Mouse (Mus musculus): Measurements from ENCODE around the gene Fyco1. TPM values are rescaled to one million over a fixed set of nuclear protein-coding genes. Genes with fewer than 3 reads are reported as not detected.
"Not testable (repeated sequence)": the region's sequence is repeated elsewhere in the genome, so short reads cannot be mapped to it uniquely, and the experiment has no call there.

Fyco1 gene
- polyA plus RNA-seq, 1 experiment from 2014 or later = 7.3 TPM

GRCm38 (mm10) chr9:123808583-123808982 lies 43.1 kb downstream of the Fyco1 start:
- Histone ChIP-seq H3K4me1 (ENCODE audit: control insufficient read depth, insufficient read depth, low read length) (no peaks in the 10 kb centered on the region), H3K4me3 (ENCODE audit: low read depth, low read length) (no peak overlapping the region), H3K9me3 (ENCODE audit: control insufficient read depth, low read length) (no peaks in the 10 kb centered on the region), H3K36me3 (ENCODE audit: control insufficient read depth, insufficient read depth, low read length) (peaks cover 3% of the 10 kb centered on the region; the same call in 1 of the 2 replicates), H3K4me2 (ENCODE audit: low read depth, severe bottlenecking) (no peak overlapping the region), H3K27me3 (ENCODE audit: control insufficient read depth, insufficient read depth, low read length) (no peaks in the 10 kb centered on the region), H3K27ac (replicated peaks; ENCODE audit: low read depth, low read length) (no peak overlapping the region), H3K9ac (ENCODE audit: low read length) (no peak overlapping the region)
- no peak for ATAC-seq (ENCODE audit: insufficient number of reproducible peaks, low FRiP score, low TSS enrichment, low read depth)
- DNase-seq (ENCODE audit: low spot score) = no peak
- WGBS = 76% methylated on average over 7 of the region's 7 CpGs

- H3K27ac ChIP-seq (replicated peaks; ENCODE audit: low read depth, low read length) = no peak within 1 kb of the TSS
- H3K9me3 ChIP-seq (ENCODE audit: control insufficient read depth, low read length) = no peaks in the 10 kb centered on the region
- DNase-seq (ENCODE audit: low spot score) (no peak), ATAC-seq (ENCODE audit: insufficient number of reproducible peaks, low FRiP score, low TSS enrichment, low read depth) (no peak)
- WGBS = 88% methylated on average over 5 of the region's 5 CpGs
- H3K4me1 ChIP-seq (ENCODE audit: control insufficient read depth, insufficient read depth, low read length) = no peaks in the 10 kb centered on the region
- H3K4me3 ChIP-seq (ENCODE audit: low read depth, low read length) = no peak within 1 kb of the TSS
- no peaks in the 10 kb centered on the region for H3K27me3 ChIP-seq (ENCODE audit: control insufficient read depth, insufficient read depth, low read length)
- H3K4me2 ChIP-seq (ENCODE audit: low read depth, severe bottlenecking) = no peak within 1 kb of the TSS
- H3K9ac ChIP-seq (ENCODE audit: low read length) = no peak within 1 kb of the TSS
- peaks cover 4% of the 10 kb centered on the region; the same call in 1 of the 2 replicates for H3K36me3 ChIP-seq (ENCODE audit: control insufficient read depth, insufficient read depth, low read length)
These were observed 45.4 kb downstream of the Fyco1 start, which contains the start of gene Cxcr6 for GRCm38 (mm10) chr9:123806267-123806666. Cxcr6 (plus strand) TSS chr9:123806475.

GRCm38 (mm10) chr9:123805241-123805640 lies 46.5 kb downstream of the Fyco1 start:
- DNase-seq (ENCODE audit: low spot score) = no peak
- WGBS = 93% methylated on average over 2 of the region's 2 CpGs
- Histone ChIP-seq H3K4me3 (ENCODE audit: low read depth, low read length) (no peak overlapping the region), H3K36me3 (ENCODE audit: control insufficient read depth, insufficient read depth, low read length) (0 out of 2 replicates have a peak, but pooled peaks cover 2% of the 10 kb centered on the region), H3K27me3 (ENCODE audit: control insufficient read depth, insufficient read depth, low read length) (no peaks in the 10 kb centered on the region), H3K4me1 (ENCODE audit: control insufficient read depth, insufficient read depth, low read length) (no peaks in the 10 kb centered on the region), H3K4me2 (ENCODE audit: low read depth, severe bottlenecking) (no peak overlapping the region), H3K9me3 (ENCODE audit: control insufficient read depth, low read length) (no peaks in the 10 kb centered on the region), H3K9ac (ENCODE audit: low read length) (no peak overlapping the region), H3K27ac (replicated peaks; ENCODE audit: low read depth, low read length) (no peak overlapping the region)
- no peak for ATAC-seq (ENCODE audit: insufficient number of reproducible peaks, low FRiP score, low TSS enrichment, low read depth)

DNA sequence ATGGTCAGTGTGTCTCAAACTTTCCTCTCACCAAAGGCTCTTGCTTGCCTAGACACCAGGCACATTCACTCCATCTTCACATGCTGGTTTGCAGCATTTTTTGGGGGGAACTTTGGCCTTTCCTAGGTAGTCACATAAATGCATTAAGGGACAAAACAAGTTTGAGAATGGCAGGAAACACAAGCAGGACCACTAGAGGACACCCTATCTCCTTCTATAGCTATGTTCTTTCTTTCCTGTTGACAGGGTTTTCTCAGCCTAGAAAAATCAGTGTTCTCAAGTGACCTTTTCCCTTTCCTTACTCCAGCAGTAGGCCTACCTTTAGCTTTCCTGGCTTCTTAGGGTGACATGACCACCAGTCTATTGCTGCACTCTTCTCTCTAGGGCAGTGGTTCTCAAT lies 48.8 kb downstream of the Fyco1 start:
- H3K4me3 ChIP-seq (ENCODE audit: low read depth, low read length) = no peak overlapping the region
- H3K4me1 ChIP-seq (ENCODE audit: control insufficient read depth, insufficient read depth, low read length) = no peaks in the 10 kb centered on the region

GRCm38 (mm10) chr9:123802421-123802820 lies 49.3 kb downstream of the Fyco1 start:
- Histone ChIP-seq H3K27ac (replicated peaks; ENCODE audit: low read depth, low read length) (no peak overlapping the region), H3K4me1 (ENCODE audit: control insufficient read depth, insufficient read depth, low read length) (no peaks in the 10 kb centered on the region), H3K27me3 (ENCODE audit: control insufficient read depth, insufficient read depth, low read length) (no peaks in the 10 kb centered on the region), H3K9me3 (ENCODE audit: control insufficient read depth, low read length) (no peaks in the 10 kb centered on the region), H3K36me3 (ENCODE audit: control insufficient read depth, insufficient read depth, low read length) (0 out of 2 replicates have a peak, but pooled peaks cover 2% of the 10 kb centered on the region), H3K4me3 (ENCODE audit: low read depth, low read length) (no peak overlapping the region), H3K4me2 (ENCODE audit: low read depth, severe bottlenecking) (no peak overlapping the region), H3K9ac (ENCODE audit: low read length) (no peak overlapping the region)
- DNase-seq (ENCODE audit: low spot score) (no peak), ATAC-seq (ENCODE audit: insufficient number of reproducible peaks, low FRiP score, low TSS enrichment, low read depth) (no peak)
- 94% methylated on average over 2 of the region's 2 CpGs for WGBS

More for the DNA sequence above, 48.8 kb downstream of the Fyco1 start:
- DNase-seq (ENCODE audit: low spot score) = no peak
- Histone ChIP-seq H3K27me3 (ENCODE audit: control insufficient read depth, insufficient read depth, low read length) (no peaks in the 10 kb centered on the region), H3K9ac (ENCODE audit: low read length) (no peak overlapping the region), H3K36me3 (ENCODE audit: control insufficient read depth, insufficient read depth, low read length) (0 out of 2 replicates have a peak, but pooled peaks cover 2% of the 10 kb centered on the region), H3K4me2 (ENCODE audit: low read depth, severe bottlenecking) (no peak overlapping the region), H3K9me3 (ENCODE audit: control insufficient read depth, low read length) (no peaks in the 10 kb centered on the region), H3K27ac (replicated peaks; ENCODE audit: low read depth, low read length) (no peak overlapping the region)
- ATAC-seq (ENCODE audit: insufficient number of reproducible peaks, low FRiP score, low TSS enrichment, low read depth) = no peak

DNA sequence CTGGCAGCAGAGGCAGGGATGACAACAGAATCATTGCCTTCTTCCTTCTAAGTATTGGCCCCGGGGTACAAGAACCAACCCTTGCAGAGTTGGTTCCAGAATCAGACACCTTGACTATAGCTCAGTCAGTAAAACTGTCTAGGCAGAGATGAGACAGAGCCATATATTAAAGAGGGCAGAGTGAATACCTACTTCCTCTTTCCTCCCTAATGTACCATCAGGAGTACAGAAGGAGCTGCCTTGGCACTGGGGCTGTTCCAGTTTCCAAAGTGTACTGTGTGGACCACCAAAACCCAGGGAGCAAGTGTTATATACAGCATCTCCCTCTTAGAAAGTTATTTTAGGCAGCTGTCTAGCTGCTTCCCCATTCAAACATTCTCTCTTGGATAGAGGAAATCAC lies 50.2 kb downstream of the Fyco1 start:
- 100% methylated on average over 1 of the region's 1 CpGs for WGBS
- no peak overlapping the region for H3K27ac ChIP-seq (replicated peaks; ENCODE audit: low read depth, low read length)

GRCm38 (mm10) chr9:123796174-123796573 lies 55.5 kb downstream of the Fyco1 start:
- DNase-seq (ENCODE audit: low spot score) (peak; percentile 43), ATAC-seq (ENCODE audit: insufficient number of reproducible peaks, low FRiP score, low TSS enrichment, low read depth) (no peak)
- Histone ChIP-seq H3K27ac (replicated peaks; ENCODE audit: low read depth, low read length) (no peak overlapping the region), H3K9ac (ENCODE audit: low read length) (no peak overlapping the region), H3K36me3 (ENCODE audit: control insufficient read depth, insufficient read depth, low read length) (peaks cover 6% of the 10 kb centered on the region), H3K4me3 (ENCODE audit: low read depth, low read length) (no peak overlapping the region), H3K9me3 (ENCODE audit: control insufficient read depth, low read length) (no peaks in the 10 kb centered on the region), H3K4me1 (ENCODE audit: control insufficient read depth, insufficient read depth, low read length) (no peaks in the 10 kb centered on the region), H3K27me3 (ENCODE audit: control insufficient read depth, insufficient read depth, low read length) (no peaks in the 10 kb centered on the region), H3K4me2 (ENCODE audit: low read depth, severe bottlenecking) (no peak overlapping the region)
- WGBS = 62% methylated on average over 3 of the region's 3 CpGs

More for the DNA sequence above, 50.2 kb downstream of the Fyco1 start:
- H3K36me3 ChIP-seq (ENCODE audit: control insufficient read depth, insufficient read depth, low read length) = 0 out of 2 replicates have a peak, but pooled peaks cover 2% of the 10 kb centered on the region
- DNase-seq (ENCODE audit: low spot score) (no peak), ATAC-seq (ENCODE audit: insufficient number of reproducible peaks, low FRiP score, low TSS enrichment, low read depth) (no peak)
- no peaks in the 10 kb centered on the region for H3K4me1 ChIP-seq (ENCODE audit: control insufficient read depth, insufficient read depth, low read length)
- no peak overlapping the region for H3K9ac ChIP-seq (ENCODE audit: low read length)
- H3K4me3 ChIP-seq (ENCODE audit: low read depth, low read length) = no peak overlapping the region
- no peak overlapping the region for H3K4me2 ChIP-seq (ENCODE audit: low read depth, severe bottlenecking)
- no peaks in the 10 kb centered on the region for H3K9me3 ChIP-seq (ENCODE audit: control insufficient read depth, low read length)
- no peaks in the 10 kb centered on the region for H3K27me3 ChIP-seq (ENCODE audit: control insufficient read depth, insufficient read depth, low read length)

GRCm38 (mm10) chr9:123788855-123789529 lies 62.7 kb downstream of the Fyco1 start:
- no peak overlapping the region for H3K4me2 ChIP-seq (ENCODE audit: low read depth, severe bottlenecking)
- no peak overlapping the region for H3K4me3 ChIP-seq (ENCODE audit: low read depth, low read length)
- H3K9ac ChIP-seq (ENCODE audit: low read length) = no peak overlapping the region
- no peak for DNase-seq (ENCODE audit: low spot score)
- WGBS = 73% methylated on average over 4 of the region's 4 CpGs
- H3K9me3 ChIP-seq (ENCODE audit: control insufficient read depth, low read length) = no peaks in the 10 kb centered on the region
- no peak for ATAC-seq (ENCODE audit: insufficient number of reproducible peaks, low FRiP score, low TSS enrichment, low read depth)
- H3K27me3 ChIP-seq (ENCODE audit: control insufficient read depth, insufficient read depth, low read length) = no peaks in the 10 kb centered on the region
- peaks cover 6% of the 10 kb centered on the region for H3K36me3 ChIP-seq (ENCODE audit: control insufficient read depth, insufficient read depth, low read length)
- no peak overlapping the region for H3K27ac ChIP-seq (replicated peaks; ENCODE audit: low read depth, low read length)
- no peaks in the 10 kb centered on the region for H3K4me1 ChIP-seq (ENCODE audit: control insufficient read depth, insufficient read depth, low read length)

GRCm38 (mm10) chr9:123773299-123773698 lies 78.4 kb downstream of the Fyco1 start:
- not testable (repeated sequence) for ATAC-seq (ENCODE audit: insufficient number of reproducible peaks, low FRiP score, low TSS enrichment, low read depth)
- WGBS = 47% methylated on average over 2 of the region's 2 CpGs

More at GRCm38 (mm10) chr9:123773299-123773698, 78.4 kb downstream of the Fyco1 start:
- H3K9me3 ChIP-seq (ENCODE audit: control insufficient read depth, low read length); H3K4me3 ChIP-seq (ENCODE audit: low read depth, low read length); H3K4me2 ChIP-seq (ENCODE audit: low read depth, severe bottlenecking); H3K27ac ChIP-seq (replicated peaks; ENCODE audit: low read depth, low read length); DNase-seq (ENCODE audit: low spot score); H3K9ac ChIP-seq (ENCODE audit: low read length); H3K27me3 ChIP-seq (ENCODE audit: control insufficient read depth, insufficient read depth, low read length); H3K36me3 ChIP-seq (ENCODE audit: control insufficient read depth, insufficient read depth, low read length); H3K4me1 ChIP-seq (ENCODE audit: control insufficient read depth, insufficient read depth, low read length): not testable (repeated sequence)

All from limb, embryonic 11.5 days (tissue).